Mouse (Mus musculus) neural tube, embryonic 10.5 days (tissue): ENCODE data around the gene Sbds.

Experiments
- DNase-seq: peaks from one replicate; pipeline ENCODE4 v3.0.0-alpha.2; 2017; ENCODE audit warnings: low spot score; ENCODE audit errors: extremely low spot score

Sbds gene

DNA sequence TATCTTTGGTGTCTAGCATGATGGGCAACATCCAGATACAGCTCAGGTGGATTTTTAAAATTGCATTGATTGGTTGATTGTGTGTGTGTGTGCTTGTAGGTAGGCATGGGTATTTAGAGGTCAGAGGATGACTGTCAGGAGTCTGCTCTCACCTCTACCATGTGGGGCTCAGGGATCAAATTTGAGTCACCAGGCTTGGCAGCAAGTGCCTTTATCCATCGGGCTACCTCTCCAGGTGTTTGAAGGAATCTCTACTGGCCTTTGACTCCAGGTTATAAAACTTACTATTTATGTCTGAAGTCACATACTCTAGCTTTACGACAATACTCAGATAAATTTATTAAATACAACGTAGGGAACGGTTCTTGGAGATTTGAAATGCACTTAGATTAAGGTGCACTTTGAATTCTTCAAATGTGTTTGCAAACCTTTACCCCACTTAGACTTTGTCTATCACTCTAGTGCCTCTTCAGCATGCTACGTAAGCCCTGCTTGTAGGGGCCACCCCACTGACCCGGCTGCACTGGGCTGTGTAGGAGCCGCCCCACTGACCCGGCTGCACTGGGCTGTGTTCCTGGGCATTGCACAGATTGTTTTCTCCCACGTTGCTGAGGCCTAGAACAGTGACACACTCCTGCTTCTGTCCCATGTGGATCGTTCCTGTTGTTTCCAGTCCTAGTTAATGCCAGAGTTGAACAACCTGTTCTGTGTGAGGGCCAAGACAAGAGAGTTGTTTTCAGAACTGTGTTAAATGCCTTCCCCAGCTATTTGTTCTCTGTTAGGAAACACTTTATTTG lies 54.9 kb downstream of the Sbds start:
- DNase-seq, result no peak

DNA sequence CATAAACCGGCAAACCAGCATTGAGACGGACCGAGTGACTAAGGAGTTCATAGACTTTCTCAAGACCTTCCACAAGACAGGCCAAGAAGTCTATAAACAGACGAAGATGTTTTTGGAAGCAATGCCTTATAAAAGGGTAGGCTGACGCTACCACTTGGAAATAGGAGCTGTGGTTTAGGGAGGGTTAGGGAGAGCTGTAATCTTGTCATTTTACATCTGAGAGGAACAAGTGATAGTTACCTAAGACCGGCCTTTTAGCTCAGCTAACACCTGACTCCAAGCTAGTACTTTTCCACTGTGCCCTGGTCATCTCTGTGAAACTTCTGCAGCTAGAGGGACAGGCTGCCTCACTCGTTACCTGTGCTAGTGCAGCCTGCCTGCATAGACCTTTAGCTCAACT lies 57.3 kb downstream of the Sbds start:
- DNase-seq, result no peak

DNA sequence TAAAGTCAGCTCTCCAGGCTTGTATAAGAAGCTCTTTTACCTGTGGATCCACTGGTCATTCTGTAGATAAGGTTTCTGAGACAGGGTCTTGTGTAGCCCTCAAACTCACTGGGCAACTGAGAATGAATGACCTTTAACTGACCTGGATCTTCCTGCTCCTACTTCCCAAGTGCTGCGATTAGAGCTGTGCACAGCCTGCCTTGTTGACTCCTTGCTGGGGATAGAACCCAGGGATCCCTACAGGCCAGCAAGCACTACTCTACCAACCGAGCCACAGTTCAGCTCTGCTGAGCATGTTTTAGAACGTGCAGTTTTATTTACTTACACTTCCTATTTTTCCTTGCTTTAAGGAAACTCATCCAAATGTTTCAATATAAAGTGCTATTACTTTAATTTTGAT lies 57.9 kb downstream of the Sbds start:
- no peak for DNase-seq

DNA sequence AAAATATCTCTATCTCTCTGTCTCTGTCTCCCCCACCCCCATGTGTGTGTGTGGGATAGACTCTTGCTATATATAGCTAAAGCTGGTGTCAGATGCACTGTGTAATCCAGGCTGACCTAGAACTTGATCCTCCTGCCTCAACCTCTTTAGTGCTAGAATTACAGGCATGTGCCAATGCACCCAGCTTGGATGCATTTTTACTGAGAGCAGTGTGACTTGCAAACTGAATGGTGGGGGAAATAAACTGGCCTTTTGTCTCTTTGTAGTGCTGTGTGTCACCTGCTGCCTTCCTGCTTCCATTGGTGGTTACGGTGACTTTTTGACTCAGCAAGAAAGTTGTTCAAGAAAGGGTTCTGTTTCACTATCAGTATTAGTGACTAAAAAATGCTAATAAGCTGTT lies 59.0 kb downstream of the Sbds start:
- DNase-seq, result no peak
